Mouse (Mus musculus): ENCODE results near the gene Lcn5. TPM values are rescaled to one million over a fixed set of nuclear protein-coding genes. Genes with fewer than 3 reads are reported as not detected.

The Lcn5 gene
- polyA plus RNA-seq, 1 experiment, result not detected

Other genes starting within 250 kb of the Lcn5 start
- gene Fut7, start 234.7 kb upstream of the Lcn5 start, polyA plus RNA-seq (2012; fragmentation: generic; extraction: Trizol), result 0.08 TPM
- gene Abca2, start 229.2 kb upstream of the Lcn5 start, polyA plus RNA-seq (2012; fragmentation: generic; extraction: Trizol), result 9.8 TPM
- gene Clic3, start 201.1 kb upstream of the Lcn5 start, polyA plus RNA-seq (2012; fragmentation: generic; extraction: Trizol), result 13.5 TPM
- 64.3 TPM for gene Paxx, start 196.9 kb upstream of the Lcn5 start, polyA plus RNA-seq (2012; fragmentation: generic; extraction: Trizol)
- gene Ptgds, start 187.9 kb upstream of the Lcn5 start, polyA plus RNA-seq (2012; fragmentation: generic; extraction: Trizol), result 9.8 TPM
- gene Lcn12, start 164.0 kb upstream of the Lcn5 start, polyA plus RNA-seq (2012; fragmentation: generic; extraction: Trizol), result not detected
- 53.6 TPM for gene Fbxw5, start 157.2 kb upstream of the Lcn5 start, polyA plus RNA-seq (2012; fragmentation: generic; extraction: Trizol)
- gene C8g, start 156.2 kb upstream of the Lcn5 start, polyA plus RNA-seq (2012; fragmentation: generic; extraction: Trizol), result 0.74 TPM
- gene Traf2, start 111.0 kb upstream of the Lcn5 start, polyA plus RNA-seq (2012; fragmentation: generic; extraction: Trizol), result 40.4 TPM
- gene Edf1, start 100.1 kb upstream of the Lcn5 start, polyA plus RNA-seq (2012; fragmentation: generic; extraction: Trizol), result 513 TPM
- 8.7 TPM for gene Mamdc4, start 83.1 kb upstream of the Lcn5 start, polyA plus RNA-seq (2012; fragmentation: generic; extraction: Trizol)
- gene Phpt1, start 82.7 kb upstream of the Lcn5 start, polyA plus RNA-seq (2012; fragmentation: generic; extraction: Trizol), result 108 TPM
- gene Ajm1, start 76.2 kb upstream of the Lcn5 start, polyA plus RNA-seq (2012; fragmentation: generic; extraction: Trizol), result 1.0 TPM
- 76.5 TPM for gene Rabl6, start 49.4 kb upstream of the Lcn5 start, polyA plus RNA-seq (2012; fragmentation: generic; extraction: Trizol)
- 0.13 TPM for gene Ccdc183, start 40.3 kb upstream of the Lcn5 start, polyA plus RNA-seq (2012; fragmentation: generic; extraction: Trizol)
- gene Tmem141, start 35.9 kb upstream of the Lcn5 start, polyA plus RNA-seq (2012; fragmentation: generic; extraction: Trizol), result 32.6 TPM
- gene Fcna, start 29.9 kb upstream of the Lcn5 start, polyA plus RNA-seq (2012; fragmentation: generic; extraction: Trizol), result 0.10 TPM
- not detected for gene Lcn8, start 4.8 kb upstream of the Lcn5 start, polyA plus RNA-seq (2012; fragmentation: generic; extraction: Trizol)
- not detected for gene Lcn6, start 18.8 kb downstream of the Lcn5 start, polyA plus RNA-seq (2012; fragmentation: generic; extraction: Trizol)
- gene Lcn10, start 24.8 kb downstream of the Lcn5 start, polyA plus RNA-seq (2012; fragmentation: generic; extraction: Trizol), result not detected
- gene Obp2a, start 42.1 kb downstream of the Lcn5 start, polyA plus RNA-seq (2012; fragmentation: generic; extraction: Trizol), result not detected
- gene Bmyc, start 48.8 kb downstream of the Lcn5 start, polyA plus RNA-seq (2012; fragmentation: generic; extraction: Trizol), result 0.31 TPM
- gene Obp2b, start 79.1 kb downstream of the Lcn5 start, polyA plus RNA-seq (2012; fragmentation: generic; extraction: Trizol), result not detected
- not detected for gene Lcn3, start 107.6 kb downstream of the Lcn5 start, polyA plus RNA-seq (2012; fragmentation: generic; extraction: Trizol)
- not detected for gene Lcn11, start 119.1 kb downstream of the Lcn5 start, polyA plus RNA-seq (2012; fragmentation: generic; extraction: Trizol)
- 0.17 TPM for gene Gm13539, start 124.3 kb downstream of the Lcn5 start, polyA plus RNA-seq (2012; fragmentation: generic; extraction: Trizol)
- not detected for gene Glt6d1, start 157.9 kb downstream of the Lcn5 start, polyA plus RNA-seq (2012; fragmentation: generic; extraction: Trizol)
- not detected for gene Lcn9, start 165.2 kb downstream of the Lcn5 start, polyA plus RNA-seq (2012; fragmentation: generic; extraction: Trizol)
- gene Sohlh1, start 189.3 kb downstream of the Lcn5 start, polyA plus RNA-seq (2012; fragmentation: generic; extraction: Trizol), result not detected
- not detected for gene Kcnt1, start 205.8 kb downstream of the Lcn5 start, polyA plus RNA-seq (2012; fragmentation: generic; extraction: Trizol)

Measured in myocyte (in vitro differentiated cells).